Mouse (Mus musculus): Measurements from ENCODE around the gene Eif3c.
A peak's percentile ranks its signal among the peaks of the same experiment; 100 is the strongest.

Gene Eif3c

DNA sequence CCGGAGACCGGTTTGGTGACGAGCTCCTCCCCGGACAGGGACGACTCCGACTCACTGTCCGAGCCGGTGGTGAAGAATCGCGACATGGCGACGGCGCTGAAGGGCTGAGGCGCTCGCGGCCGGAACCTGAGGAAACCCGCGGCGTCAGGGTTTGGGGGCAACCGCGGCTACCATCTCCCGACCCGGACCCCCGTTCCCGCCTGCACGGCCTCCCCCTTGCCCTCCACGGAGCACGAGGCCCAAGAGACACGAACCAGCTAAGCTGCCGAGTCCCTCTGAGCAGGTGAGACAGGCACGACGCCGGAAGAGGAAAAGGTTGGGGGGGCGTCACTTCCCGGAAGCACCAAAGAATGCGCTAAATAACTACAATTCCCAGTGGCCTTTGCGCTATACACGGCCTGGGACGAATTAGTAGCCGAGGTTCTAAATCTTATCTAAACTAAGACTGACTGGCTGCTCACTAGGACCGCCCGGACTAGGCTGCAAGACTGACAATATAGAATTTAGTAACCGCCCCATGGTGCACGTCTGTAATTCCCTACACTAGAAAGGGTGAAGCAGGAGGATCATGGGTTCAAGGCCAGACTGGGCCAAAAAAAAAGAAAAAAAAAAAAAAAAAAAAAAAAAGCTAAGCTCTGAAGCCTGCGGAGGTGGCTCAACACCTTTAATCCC, at the start of gene Eif3c:
Gene Eif3c, minus strand, starts transcription at position 318 of the 672 bp plus-strand sequence.
- peak; percentile 94 for DNase-seq

- DNase-seq = no peak
These were observed 46.5 kb upstream of the Eif3c start for GRCm38 (mm10) chr7:126612736-126613135.

GRCm38 (mm10) chr7:126607796-126608195, 41.6 kb upstream of the Eif3c start:
- DNase-seq = no peak

- DNase-seq = no peak
These were observed 40.9 kb upstream of the Eif3c start for GRCm38 (mm10) chr7:126607064-126607463.

GRCm38 (mm10) chr7:126606611-126607010, 40.4 kb upstream of the Eif3c start:
- DNase-seq = no peak

DNA sequence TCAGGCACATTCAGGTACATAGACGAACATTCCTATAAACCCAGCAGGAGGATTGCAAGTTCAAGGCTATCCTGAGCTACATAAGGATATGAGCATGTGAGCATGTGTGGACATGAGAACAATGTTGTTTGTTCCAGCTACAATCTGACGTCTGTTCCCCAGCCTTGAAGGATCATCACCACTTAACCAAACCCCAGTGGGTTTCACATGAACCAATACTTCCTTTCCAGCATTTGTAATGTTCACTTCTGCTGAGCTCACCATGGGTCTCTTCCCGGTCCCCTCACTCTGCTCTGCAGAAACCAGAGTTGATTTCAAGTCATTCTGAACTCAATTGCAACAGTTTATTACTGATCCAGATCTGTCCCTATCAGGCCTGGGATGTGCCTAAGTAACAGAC, 36.4 kb upstream of the Eif3c start:
- no peak for DNase-seq

GRCm38 (mm10) chr7:126601896-126602295, 35.7 kb upstream of the Eif3c start:
- DNase-seq = no peak

DNA sequence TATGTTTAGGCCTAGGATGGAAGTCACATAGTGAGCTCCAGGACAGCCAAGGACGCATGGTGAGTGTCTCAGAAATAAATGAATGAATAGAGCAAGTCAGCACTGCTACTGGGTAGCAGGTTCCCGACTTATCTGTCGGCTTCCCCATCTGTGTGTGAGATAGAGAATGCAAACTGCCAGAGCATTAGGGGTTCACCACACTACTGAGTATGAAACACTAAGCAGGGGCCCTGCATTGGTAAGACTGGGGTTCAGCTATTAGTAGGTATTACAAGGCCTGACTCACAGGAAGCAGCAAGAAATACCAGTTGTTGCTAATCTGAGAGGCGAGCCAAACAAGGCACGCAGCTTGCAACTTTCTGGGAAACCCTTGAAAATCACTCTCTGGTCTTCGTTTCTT, 32.7 kb upstream of the Eif3c start:
- DNase-seq = no peak

DNA sequence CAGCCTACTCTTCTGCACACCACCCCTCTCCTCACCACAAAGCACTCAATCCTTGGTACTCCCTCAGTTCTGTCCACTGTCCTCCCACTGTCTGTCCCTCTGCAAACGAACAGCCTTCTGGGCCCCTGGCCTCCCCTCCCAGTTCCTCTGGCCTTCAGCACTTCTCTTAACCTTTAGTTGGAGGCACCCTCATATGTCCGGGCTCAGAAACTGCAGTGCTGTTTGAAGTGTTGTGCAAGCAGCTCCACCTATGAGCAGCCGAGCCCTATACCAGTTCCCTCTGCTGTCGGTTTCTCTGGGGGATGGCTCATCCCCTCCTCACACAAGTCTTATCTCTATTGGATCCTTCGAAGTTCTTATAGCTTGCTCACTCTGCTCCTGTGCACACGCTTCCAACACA, 30.2 kb upstream of the Eif3c start:
- no peak for DNase-seq

- no peak for DNase-seq
These were observed 29.7 kb upstream of the Eif3c start for GRCm38 (mm10) chr7:126595890-126596289.

GRCm38 (mm10) chr7:126594862-126595561, 28.8 kb upstream of the Eif3c start, which contains the start of gene Il27:
Gene Il27 (minus strand): TSS chr7:126594941.
- no peak for DNase-seq

- DNase-seq = peak; percentile 89
These were observed 21.6 kb upstream of the Eif3c start for GRCm38 (mm10) chr7:126587779-126588178.

DNA sequence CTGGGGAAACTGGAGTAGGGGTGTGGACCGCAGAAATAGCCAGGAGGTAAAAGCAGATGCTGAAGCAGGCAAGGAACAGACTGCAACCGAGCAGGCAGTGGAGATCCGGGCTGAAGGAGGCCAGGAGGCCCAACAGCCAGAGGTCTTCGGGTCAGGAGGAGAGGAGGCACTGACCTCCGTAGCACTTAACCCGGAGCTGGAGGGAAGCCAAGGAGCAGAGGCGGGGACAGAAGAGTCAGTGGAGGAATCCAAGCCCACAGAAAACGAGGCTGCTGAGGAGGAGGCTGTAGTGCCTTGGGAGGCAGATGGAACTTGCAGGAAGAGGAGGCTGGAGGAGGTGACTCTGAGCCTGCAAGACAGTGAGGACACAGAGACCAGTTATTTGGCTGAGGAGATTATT, 20.6 kb upstream of the Eif3c start:
- DNase-seq = no peak

GRCm38 (mm10) chr7:126585717-126586116, 19.5 kb upstream of the Eif3c start, which contains the start of gene Cln3:
Gene Cln3 (minus strand): TSS chr7:126585817.
- no peak for DNase-seq

- no peak for DNase-seq
These were observed 18.3 kb upstream of the Eif3c start, which contains the start of gene Apobr for GRCm38 (mm10) chr7:126584506-126584977. Gene Apobr (plus strand): TSS chr7:126584942.

DNA sequence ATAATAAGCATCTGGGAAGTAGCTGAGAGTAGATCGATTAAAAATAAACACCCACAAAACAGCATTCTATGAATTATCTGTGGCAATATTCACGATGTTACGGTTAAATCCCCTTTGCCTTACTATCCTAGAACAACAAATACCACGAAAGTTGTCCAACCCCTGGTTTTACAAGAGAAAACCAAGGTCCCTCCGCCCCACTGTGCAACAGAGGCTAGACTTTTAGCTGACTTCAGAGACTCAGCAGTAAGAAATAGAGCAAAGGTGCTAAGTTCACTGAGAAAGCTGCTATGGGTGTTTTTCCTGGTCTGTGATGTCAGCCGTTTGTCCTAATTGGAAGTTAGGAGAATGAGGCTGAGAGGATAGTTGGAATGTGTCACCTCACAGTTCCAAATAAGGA, 17.6 kb upstream of the Eif3c start:
- DNase-seq = peak; percentile 5

DNA sequence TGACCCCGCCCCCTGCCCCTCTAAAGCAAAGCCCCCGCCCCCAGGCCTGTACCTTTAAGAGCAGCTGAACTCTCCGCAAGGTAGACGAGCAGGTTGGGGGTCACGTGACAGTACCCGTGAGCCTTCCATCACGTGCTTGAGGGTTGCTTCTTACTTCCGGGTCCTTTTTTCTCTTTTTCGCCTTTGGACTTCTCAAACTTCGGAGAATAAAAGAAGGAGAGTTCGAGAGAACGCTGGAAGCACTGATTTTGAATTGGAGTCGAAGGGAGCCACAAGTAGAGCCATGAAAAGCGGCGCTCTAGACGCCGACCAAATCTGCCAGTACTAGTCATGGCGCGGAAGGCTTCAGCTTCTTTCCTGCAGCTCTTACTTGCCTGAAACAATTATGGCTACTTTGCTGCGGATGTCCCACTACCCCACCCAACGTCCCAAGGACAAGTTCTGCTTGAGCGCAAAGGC, 17.1 kb upstream of the Eif3c start:
- peak; percentile 94 for DNase-seq

DNA sequence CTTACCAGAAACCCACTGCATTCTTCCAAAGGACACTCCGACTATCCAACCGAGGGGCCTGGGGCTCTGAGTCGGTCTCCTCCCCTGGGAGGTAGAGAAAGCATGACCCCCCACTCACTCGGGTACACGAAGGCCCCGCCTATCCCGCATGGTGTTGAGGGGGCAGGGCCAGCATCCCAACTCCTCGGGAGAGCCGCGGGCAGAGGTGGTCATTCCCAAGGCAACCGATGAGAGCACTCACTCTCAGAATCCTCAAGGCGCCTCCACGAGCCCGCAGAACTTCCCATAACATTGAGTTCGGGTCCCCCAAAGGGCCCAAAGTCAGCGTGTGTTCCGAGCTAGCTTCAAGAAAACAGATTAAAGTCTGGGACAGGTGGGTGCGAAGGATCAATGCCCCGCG, 16.5 kb upstream of the Eif3c start:
- peak; percentile 74 for DNase-seq

- DNase-seq = no peak
These were observed 15.4 kb upstream of the Eif3c start for GRCm38 (mm10) chr7:126581661-126582060.

DNA sequence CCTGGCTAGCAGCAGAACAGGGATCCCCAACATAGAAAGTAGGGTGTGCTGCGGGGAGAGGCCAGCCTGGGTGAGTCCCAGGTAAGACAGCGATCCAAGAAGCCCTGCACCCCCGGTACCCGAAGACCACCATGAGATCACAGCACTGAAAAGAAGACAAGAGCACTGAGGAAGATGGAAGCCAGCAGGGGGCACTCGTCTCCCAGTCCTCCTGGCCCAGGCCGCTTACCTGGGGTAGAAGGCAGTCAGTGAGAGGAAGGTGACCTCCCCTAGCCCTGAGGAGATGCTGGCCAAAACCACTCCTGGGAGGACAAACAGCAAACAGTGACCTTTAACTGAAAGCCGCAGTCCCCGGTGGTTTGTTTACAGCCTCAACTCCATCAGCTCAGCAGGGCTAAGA, 13.0 kb upstream of the Eif3c start:
- peak; percentile 47 for DNase-seq

GRCm38 (mm10) chr7:126576946-126577345, 10.7 kb upstream of the Eif3c start:
- DNase-seq = peak; percentile 64

DNA sequence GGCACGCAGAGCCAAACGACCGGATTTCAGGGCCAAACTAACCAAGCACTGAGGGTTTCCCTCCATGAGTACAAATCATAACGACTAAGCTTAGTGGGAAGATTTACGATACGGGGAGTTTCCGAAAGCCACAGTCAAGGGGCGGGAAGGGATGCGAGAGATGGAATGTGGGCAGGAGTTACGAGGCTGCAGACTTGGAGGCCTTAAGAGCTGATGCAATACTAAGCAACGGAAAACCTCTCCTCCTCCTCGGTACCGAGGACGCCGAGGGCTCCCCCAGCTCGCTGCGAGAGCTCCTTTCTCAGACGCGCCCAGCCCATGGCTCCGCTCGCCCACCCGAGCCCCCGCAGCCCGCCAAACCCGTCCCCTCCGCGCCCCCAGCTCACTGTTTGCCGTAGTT, 518 bp downstream of the Eif3c start:
- peak; percentile 44 for DNase-seq

- DNase-seq = no peak
These were observed 9.6 kb downstream of the Eif3c start for GRCm38 (mm10) chr7:126556635-126557034.

DNA sequence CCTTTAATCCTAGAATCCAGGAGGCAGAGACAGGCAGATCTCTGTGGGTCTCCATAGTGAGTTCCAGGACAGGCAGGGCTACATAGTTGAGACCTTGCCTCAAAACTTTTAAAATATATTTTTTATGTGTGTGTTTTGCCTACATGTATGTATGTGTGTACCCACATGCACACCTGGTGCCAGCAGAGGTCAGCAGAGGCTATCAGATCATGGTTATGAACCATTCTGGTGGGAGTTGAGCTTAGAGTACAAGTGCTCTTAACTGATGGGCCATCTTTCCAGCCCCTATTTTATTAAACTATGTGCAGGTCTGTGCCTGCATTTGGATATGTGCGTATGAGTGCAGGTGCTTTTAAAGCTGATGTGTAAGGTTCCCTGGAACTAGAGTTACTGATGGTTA, 11.4 kb downstream of the Eif3c start:
- no peak for DNase-seq
